Mouse (Mus musculus): ENCODE measurements around the gene Adgra1.

Gene Adgra1

DNA sequence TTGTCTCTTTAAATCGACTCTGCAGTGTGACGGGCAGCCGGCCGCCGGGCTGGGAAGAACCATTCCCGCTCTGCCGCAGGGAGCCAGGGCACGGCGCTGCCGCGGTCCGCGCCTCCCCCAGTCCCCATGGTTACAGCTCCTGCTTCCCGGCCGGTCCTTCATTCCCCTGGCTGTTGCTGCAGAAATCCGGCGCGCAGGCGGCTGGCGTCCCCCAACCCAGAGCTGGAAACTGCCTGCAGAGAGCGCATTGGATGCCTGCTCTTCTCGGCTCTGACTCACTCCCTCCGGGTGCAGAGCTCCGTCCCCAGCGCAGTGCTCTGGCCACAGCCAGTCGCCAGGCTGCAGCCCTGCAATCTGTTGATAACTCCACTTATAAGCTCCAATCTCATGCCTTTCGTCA lies at the start of gene Adgra1:
Gene Adgra1 (plus strand): TSS at position 139 of the 400 bp plus-strand sequence.
- DNase-seq (ENCODE audit: low spot score in 2 of 2): no peak

DNA sequence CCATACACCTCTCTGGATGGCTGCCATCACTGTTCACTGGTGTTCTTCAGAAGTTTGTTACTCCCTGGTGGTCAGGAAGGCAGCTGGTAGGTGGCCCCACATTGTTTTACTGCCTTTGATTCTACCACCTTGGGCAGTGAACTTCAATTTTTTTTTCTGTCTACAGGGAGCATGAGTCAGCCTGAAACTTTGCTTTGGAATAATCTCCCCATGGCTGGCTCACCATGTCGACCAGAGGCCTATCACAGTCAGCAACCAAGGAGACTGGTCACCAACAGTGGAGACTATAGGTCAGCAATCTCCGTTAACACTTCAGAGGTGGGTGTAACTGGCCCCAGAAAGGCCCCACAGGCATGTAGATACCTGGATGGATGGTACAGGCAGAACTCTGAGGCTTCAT lies 46.6 kb upstream of the Adgra1 start:
- DNase-seq (ENCODE audit: low spot score in 2 of 2): no peak

DNA sequence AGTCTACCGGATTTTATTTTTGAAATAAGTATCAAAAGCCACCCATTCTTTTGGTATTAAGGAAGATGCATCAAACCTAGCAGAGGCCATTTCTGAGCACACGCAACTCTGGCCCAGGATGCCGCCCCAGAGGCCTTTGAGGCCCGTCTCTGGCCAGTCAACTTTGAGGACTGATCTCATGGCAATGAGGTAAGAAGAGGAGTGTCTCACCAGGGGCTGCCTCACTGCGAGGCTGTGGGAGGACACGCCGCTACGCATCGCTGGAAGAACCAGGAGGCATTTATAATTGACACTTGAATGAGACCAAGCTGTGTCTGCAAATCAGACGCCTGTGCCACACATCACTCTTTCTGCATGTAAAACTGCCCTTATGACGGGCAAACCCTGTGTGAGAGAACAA lies 45.0 kb upstream of the Adgra1 start:
- DNase-seq (ENCODE audit: low spot score in 2 of 2): no peak

DNA sequence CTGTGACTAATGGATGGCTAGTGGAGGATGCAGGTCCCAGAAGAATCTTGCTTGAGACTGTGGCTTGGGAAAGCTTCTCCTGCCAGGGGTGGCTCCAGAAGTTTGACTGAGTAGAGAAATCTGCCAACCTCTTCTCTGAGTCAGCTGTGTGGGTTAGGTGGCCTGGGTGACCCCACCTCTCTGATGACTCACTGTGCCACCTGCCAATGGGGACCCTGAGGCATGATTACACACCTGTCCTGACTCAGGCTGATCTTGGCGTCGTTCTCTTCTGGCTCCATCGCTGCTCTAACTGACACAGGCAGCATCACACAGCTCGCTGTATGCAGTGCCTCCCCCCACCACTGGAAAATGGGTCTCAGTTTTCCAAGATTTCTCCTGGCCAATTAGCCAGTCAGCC lies 44.3 kb upstream of the Adgra1 start:
- no peak for DNase-seq (ENCODE audit: low spot score in 2 of 2)

DNA sequence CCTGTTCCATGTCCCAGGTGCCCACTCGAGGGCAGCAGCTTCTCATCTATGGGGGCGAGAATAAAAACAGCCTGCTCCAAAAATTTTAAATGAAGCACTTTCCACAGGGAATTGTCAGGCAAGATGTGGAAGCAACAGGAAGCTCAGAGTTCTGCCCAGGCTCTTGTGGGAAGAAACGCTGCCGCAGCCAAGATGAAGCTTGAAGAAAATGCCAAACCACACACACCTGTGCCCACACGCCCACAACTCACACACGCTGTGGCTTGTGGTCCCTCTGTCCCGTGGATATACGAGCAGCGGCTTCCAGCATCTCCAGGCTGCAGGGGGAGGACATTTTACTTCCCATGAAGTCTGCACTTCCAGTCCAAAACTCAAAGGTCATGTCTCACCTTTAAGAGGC lies 42.4 kb upstream of the Adgra1 start:
- no peak for DNase-seq (ENCODE audit: low spot score in 2 of 2)

DNA sequence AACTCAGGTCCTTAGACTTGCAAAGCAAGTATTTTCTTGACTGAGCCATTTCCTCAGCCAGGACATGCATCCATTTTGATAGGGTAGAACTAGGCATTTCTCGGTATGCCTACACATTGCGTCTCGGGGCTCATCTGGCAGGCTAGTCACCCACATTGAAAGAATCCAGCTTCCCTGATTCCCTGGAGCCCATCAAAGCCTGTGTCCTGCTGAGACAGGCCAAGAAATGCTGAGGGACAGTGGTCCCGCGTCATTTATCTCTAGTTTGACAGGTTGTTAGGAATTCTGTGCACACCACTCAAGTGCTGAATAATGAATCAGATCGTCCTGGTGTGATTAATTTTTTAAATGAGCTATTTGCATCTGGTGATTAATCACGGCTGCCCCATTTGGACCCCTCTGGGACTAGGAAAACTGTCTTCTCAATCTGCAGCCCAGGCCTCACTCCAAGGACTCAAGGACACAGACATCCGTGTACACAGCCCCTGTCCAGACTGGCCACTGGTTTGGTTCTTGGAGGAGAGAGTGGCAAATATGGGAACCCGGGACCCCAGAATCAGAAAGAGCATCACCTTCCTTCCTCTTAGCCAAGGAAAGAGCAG lies 38.9 kb upstream of the Adgra1 start:
- no peak for DNase-seq (ENCODE audit: low spot score in 2 of 2)

DNA sequence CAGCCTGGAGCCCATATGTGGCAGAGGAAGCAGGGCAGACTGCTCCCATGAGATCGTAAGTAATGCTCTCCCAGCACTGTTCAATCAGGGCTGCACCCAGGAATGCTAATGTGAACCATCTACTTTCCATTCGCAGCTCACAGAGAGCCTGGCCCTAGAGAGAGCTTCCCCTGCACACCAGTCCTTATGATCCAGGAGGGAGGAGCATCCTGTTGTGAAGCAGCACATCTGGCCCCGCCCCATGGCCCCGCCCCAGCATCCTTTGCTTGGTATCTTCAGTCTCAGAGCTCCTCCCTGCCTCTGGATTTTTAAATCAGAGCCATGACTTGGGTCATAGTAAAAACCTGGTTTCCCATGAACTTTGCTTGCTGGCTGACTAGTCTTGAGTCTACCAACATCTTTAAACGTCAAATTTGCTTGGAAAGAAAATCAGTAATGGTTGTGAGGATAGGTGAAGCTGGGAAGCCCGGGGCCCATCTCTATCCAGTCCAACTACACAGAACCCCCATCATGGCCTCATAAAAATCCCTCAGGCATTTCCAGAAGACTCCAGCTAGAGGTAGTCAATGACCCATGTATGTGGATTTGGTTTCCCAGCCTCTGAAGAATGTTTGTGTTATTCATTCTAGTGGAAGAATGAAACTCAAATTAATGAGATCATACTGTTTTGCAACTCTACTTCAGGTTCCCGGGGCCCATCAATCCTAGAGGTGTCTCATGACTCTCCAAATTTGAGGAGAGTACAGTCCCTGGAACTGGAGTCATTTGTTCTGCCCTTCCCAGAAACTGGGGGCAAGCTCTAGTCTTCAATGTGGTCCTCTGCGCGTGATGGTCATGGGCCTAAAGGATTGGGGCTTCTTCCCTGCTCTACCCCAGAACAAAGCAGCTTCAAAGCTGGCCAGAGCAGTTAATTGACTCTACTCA lies 36.5 kb upstream of the Adgra1 start:
- DNase-seq (ENCODE audit: low spot score in 2 of 2): no peak

DNA sequence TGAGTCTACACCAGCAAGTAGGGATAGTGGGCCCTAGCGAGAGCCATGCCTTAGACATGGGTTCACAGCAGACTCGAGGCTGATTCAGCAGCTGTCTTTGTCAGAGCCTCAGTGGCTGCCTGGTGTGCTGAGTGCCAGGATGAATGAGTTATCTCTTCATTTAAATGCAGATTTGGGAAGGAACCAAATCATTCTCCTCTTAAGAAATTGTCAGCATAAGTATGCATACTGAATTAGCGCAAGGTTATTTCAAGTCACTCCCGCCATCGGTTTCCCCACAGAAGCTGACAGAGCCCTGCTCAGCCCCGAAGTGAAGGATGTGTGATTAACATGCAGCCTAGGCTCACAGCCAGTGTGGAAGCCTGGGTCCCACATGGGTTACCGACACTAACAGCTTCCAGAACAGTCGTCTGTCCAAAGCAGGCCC lies 27.8 kb upstream of the Adgra1 start:
- DNase-seq (ENCODE audit: low spot score in 2 of 2): no peak

DNA sequence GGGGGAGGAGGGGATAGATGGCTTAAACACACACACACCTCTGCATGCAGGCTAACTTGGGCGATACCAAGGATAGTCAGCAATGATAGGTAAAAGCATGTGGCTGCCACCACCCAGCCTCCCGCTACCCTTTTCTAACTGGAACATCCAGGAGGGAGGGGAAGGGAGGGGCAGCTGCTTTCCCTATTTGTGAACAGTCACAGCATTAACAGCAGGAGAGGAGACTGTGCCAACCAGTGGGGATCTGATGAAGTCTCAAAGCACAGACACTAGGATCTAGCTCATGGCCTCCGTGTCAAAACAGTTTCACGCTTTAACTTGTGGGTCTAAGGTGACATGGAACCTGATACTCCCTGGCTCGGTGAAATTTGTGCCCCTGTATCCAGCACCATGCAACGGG lies 23.9 kb upstream of the Adgra1 start:
- no peak for DNase-seq (ENCODE audit: low spot score in 2 of 2)

DNA sequence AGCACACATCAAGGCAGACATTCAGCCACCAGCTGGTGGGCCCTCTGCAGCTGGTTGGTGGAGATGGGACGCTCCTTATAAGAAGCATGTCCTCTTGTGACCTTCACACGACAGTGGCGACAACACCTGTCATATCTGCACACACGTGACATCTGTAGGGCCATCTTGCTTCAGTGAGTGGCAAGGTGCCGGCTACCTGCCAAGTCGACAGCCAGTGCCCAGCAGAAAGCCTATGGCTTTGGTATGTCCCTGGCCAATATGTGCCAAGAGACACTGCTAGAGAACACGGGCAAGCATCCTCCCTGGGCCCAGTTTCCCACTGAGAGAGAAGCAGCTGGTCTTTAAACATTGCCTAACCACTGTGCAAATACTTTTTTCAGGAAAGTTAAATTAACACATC lies 22.3 kb upstream of the Adgra1 start:
- DNase-seq (ENCODE audit: low spot score in 2 of 2): no peak

DNA sequence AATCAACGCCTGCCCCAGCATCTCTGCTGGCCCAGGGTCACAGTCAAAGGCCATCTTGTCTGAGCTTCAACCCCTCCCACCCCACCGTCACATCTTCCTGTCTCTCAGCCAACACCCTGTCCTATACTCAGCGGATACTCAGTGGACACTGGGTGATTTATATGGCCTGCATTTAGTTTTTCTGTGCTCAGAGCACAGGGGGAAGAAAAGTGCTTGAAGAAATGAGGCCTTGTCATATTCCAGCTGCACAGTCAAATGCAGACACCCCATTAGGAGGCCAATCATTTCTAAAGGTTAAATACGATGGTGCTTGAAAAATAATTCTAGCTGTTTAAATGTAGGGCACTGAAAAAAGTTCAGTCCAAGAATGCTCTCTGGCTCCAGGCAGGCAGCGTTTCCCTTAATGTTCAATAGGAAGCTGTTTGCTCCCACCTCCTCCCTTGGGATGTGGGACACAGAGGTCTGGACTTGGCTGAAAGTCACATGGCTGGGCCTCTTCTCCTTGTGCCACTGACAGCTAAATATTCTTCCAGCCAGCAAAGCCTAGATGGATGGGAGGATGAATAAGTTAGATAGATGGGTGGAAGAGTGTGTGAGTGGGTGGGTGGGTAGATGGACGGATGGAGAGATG lies 20.3 kb upstream of the Adgra1 start:
- no peak for DNase-seq (ENCODE audit: low spot score in 2 of 2)

DNA sequence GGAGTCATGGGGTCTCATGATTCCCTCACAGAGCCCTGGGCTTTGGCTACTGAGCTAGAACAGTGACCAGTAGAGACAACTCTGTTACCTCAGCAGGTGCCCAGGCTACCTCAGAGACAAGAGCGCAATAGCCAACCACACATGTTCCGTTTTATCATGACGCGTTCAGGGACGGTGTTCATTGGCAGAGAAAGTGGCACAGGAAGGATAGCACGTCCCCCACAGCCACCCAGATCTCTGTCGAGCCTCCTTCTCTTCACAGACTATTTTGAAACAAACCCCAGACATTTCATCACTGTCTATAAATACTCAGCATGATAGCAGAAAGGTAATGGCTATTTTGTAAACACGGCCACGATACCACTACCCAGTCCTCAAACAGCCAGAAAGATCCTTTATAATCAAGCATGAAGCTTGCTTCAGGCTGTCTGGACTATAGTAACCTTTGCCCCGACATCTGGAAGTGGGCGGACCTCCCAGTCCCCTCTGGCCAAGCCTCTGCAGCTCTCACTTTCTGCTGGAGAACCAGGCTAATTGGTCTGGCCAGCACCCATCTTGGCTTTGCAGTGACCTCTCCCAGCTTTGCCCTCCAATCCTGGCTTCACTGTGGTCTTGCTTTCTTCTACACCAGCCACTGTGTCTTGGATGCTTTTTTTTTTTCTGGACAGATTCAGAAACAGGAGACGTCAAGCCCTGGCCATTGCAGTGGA lies 11.5 kb upstream of the Adgra1 start:
- DNase-seq (ENCODE audit: low spot score in 2 of 2): no peak

DNA sequence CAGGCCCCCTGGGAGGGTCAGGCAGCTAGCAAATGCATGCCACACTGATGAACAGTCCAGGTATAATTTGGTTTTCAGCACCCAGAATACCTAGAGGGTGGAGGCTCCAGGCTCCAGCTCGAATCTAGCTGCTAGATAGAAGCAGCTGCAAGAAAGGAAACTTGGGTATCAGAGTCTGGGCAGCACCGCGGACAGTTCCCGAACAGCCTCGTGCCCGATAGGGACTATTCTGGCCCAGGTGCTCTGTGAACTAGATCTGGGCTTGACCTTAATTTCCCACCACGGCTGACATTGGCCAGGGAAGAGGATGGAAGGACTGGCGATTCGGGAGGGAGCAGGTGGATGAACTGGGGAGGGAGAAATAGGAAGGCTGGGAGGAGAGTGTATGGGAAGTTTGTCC lies 6.3 kb upstream of the Adgra1 start:
- DNase-seq (ENCODE audit: low spot score in 2 of 2): no peak

DNA sequence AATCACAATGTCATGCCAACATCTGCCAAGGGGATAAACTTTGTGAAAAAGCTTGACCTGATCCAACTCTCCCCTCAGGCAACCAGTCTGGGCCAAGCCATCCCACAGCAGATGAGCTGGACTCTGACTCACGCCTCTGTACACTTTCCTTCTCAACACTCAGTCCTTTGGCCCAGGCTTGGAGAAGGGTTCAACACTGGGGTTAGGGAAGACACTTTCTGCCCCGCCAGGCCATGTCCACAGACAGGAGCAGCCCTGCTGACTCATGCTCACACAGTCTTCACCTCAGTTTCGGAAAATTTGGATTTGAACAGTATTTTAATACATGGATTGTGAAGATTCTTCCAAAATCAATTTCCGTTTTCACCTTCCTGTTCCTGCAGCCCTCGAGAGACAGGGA lies 442 bp upstream of the Adgra1 start:
- no peak for DNase-seq (ENCODE audit: low spot score in 2 of 2)

DNA sequence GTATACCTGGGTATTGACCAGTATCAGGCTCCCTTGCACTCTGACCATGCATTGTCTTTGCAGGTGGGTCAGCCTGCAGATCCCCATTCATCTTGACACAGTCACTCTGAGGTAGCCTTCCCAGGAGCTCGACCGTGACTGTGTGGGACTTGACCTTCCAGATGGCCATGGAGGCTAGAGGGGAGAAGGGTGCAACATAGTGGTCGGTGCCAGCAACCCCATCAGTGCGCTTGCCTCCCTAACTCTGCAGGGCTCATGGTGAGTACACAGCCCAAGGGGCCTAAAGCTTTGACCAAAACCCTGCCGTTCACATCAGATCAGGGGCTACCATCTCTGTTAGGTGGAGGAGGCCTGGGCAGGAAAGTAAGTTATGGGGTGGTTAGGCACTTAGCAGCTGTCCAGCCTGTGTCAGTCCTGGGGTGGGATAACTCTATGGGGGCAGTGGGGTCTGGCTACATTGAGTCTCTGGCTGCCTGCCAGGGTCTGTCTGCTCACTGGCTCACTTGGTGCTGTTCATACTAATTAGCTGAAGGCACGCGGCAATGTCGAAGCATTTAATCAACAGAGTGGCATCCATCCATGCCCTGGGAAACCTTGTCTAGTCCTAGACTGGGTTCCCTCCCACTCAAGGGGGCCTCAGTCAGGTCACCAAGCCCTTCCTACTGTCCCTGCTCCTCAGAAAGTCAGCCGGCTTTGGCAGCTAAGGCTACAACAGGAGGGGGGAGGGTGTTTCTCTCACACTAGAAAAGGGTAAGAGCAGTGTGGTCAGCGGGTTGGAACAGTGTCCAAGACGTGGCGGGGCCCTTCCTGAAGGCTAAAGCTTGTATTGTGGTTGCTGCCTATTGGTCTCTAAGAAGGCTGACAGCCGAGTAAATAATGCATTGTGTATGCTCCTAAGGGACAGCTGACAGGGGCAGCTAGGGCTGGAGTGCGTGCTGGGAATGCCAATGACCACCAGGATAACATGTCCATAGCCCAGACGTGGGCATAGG lies 1.5 kb downstream of the Adgra1 start:
- DNase-seq (ENCODE audit: low spot score in 2 of 2): no peak

DNA sequence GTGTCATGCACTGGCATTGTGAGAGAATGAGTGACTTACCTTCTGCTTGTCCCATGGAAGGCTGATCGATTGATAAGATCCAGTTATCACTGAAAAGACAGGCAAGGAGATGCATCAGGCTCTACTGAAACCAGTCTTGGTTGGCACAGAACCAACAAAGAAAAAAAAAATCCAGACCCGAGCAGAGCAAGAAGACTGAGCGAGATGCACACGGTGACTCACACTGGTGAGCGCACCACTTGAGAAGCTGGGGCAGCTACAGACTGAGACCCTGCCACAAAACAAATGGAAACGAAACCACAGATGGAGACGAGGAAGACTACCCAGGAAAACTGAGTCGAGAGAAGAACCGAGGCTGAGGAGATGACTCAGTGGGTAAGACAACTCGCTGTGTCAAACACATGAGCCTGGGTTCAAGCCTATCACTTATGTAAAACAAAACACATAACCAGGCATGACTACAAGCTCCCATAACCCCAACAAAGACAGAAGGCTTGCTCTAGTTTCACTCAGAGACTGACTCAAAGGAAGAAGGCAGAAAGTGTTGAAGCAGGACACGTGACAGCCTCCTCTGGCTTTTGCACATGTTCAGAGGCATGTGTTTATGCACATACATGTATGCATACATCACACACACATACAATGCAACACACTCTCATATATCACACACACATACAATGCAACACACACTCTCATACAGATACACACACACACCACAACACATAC lies 6.6 kb downstream of the Adgra1 start:
- no peak for DNase-seq (ENCODE audit: low spot score in 2 of 2)

DNA sequence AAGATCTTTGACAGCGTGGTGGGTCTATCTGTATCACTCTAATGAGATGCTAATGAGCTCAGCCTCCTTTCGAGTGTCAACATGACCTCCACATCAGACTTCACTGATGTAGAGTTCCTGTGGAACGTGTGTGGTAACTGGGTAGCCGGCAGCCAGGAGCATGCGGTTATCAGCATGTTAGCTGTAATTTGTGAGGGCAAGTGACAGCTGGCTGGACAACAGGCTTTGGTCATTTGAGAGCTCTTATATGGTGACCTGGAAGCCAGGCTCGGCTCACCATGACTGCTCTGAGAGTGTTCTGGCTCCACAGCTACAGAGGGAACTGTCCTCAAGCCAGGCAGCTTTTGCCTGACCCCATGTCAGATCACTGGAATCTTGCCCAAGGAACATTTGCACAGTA lies 8.4 kb downstream of the Adgra1 start:
- DNase-seq (ENCODE audit: low spot score in 2 of 2): no peak

DNA sequence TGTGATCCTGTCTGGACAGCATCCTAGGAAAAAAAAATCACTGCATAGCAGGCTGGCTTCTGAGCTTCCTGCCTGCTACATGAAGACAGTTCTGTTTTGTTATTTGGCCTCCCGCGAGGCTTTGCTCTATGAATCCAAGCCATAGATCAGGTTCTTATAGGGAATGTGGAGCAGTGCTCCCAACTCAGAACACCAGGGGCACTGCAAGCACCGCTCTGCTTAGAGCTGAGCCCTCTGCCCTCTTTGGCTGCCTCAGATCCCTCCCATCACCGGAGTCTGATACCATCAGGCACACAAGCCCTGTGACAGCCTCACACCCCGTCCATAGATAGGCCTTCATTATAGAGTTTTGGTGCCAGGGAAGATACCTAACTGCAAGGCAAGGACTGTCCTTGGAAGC lies 9.2 kb downstream of the Adgra1 start:
- no peak for DNase-seq (ENCODE audit: low spot score in 2 of 2)

DNA sequence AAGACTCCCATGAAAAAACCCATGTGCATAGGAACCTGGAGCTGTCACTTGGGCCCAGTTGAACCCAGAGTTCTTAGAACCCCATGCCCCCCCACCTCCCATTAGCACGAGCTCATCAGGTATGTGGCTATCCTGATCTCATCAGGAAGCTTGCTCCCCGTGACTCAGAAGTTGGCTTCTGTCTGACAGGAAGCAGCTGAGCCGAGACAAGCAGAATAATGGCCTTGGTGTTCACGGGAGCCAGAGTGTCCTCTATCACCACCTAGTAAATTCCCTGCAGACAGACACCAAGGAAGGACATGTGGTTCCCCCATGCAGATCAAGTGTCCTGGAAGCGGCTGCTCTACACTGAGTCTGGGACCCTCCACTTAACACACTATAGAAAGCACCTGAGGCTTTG lies 9.8 kb downstream of the Adgra1 start:
- no peak for DNase-seq (ENCODE audit: low spot score in 2 of 2)

DNA sequence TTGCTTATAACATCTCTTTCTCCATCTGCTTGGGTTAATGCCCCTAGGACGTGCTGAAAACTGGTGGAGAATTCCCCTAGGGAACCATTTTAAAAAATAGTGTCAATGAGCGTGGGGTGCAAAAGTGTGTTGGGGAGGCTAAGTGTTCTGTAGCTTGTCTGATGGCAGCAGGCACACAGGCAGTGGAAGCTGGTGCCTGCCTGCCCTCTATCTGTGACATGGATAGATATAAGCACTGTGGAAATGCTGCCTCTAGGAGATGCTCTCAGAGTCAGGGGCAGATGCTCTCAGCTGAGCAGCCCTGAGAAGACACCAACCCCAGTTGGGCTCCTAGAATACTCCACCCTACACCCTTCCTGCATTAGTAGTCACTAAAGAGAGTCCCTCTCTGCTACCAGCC lies 11.1 kb downstream of the Adgra1 start:
- DNase-seq (ENCODE audit: low spot score in 2 of 2): no peak
